Mouse (Mus musculus) heart, embryonic 13.5 days (tissue): ENCODE data around the gene Fgfr2. TPM values are rescaled to one million over a fixed set of nuclear protein-coding genes. Genes with fewer than 3 reads are reported as not detected.
"Not testable (repeated sequence)": the region's sequence is repeated elsewhere in the genome, so short reads cannot be mapped to it uniquely, and the experiment has no call there.

Experiments
- ATAC-seq: fragments of 200-750 bp; cut with Nextera tagmentation; 2 replicates; pipeline ENCODE4 v1.8.0; 2017; ENCODE audit warnings: moderate TSS enrichment; ENCODE audit not compliant: insufficient number of reproducible peaks, low FRiP score, low TSS enrichment; ENCODE audit errors: extremely low read depth
- H3K27ac ChIP-seq: fragments of 300-500 bp; sonication (generic); replicated peaks from 2 replicates; pipeline ENCODE4 v1.5.1; 2015; ENCODE audit warnings: moderate library complexity, mild to moderate bottlenecking, inconsistent platforms
- H3K27me3 ChIP-seq: fragments of 300-500 bp; sonication (generic); replicated peaks from 2 replicates; pipeline ENCODE4 v1.6.1; 2015; ENCODE audit warnings: mild to moderate bottlenecking, inconsistent platforms
- H3K36me3 ChIP-seq: fragments of 300-500 bp; sonication (generic); 2 replicates; pipeline ENCODE4 v1.6.1; 2015; ENCODE audit warnings: mild to moderate bottlenecking, inconsistent platforms
- H3K4me1 ChIP-seq: fragments of 300-500 bp; sonication (generic); 2 replicates; pipeline ENCODE4 v1.6.1; 2015; ENCODE audit warnings: inconsistent platforms
- H3K4me2 ChIP-seq: fragments of 300-500 bp; sonication (generic); 2 replicates; pipeline ENCODE4 v1.6.1; 2015; ENCODE audit warnings: inconsistent platforms, mild to moderate bottlenecking, moderate library complexity
- H3K4me3 ChIP-seq: fragments of 300-500 bp; sonication (generic); 2 replicates; pipeline ENCODE4 v1.5.1; 2015; ENCODE audit warnings: moderate library complexity, mild to moderate bottlenecking, inconsistent platforms
- H3K9ac ChIP-seq: fragments of 300-500 bp; sonication (generic); 2 replicates; pipeline ENCODE4 v1.6.1; 2015; ENCODE audit warnings: inconsistent platforms, mild to moderate bottlenecking, moderate library complexity
- H3K9me3 ChIP-seq: fragments of 300-500 bp; sonication (generic); 2 replicates; pipeline ENCODE4 v1.6.1; 2016; ENCODE audit warnings: inconsistent platforms
- WGBS: fragments of 180-500 bp; shearing (Covaris S2); methylation state at CpG from one replicate; pipeline ENCODE4 v1.1.7; 2015; ENCODE audit warnings: mixed read lengths; 5-methylcytosine and 5-hydroxymethylcytosine counted together
- polyA plus RNA-seq: library from polyadenylated mRNA; unstranded; fragments of >200 nt; fragmentation: Nextera tagmentation; extraction: Ambion mirVana; gene quantifications from 2 replicates; pipeline ENCODE4 v1.2.1, GENCODE M21; 2015

Fgfr2 gene
- polyA plus RNA-seq, 1 experiment from 2014 or later: 22.5 TPM

DNA sequence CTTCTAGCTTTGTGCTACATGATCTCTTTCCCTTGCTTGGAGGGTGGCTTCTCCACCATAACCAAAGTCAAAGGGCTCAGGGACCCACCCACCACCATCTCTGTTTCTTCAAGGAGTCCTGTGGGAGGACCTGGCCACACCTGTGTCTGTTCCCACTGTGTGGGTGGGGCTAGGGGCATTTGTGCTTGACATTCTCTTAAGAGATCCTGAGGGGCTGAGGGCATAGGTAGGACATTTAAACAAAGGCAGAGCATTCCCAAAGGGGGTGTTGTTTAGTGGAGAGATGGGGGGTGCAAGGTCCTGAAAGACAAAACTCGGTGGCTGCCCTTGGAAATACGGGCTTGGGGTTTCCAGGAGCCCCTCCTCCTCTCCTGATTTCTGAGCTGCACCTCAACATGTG is 2522.6 kb downstream of the Fgfr2 start:
- no peak overlapping the region for H3K4me2 ChIP-seq
- no peaks in the 10 kb centered on the region for H3K27me3 ChIP-seq
- no peak overlapping the region for H3K9ac ChIP-seq
- no peak overlapping the region for H3K4me3 ChIP-seq
- no peak for ATAC-seq
- WGBS: 69% methylated on average over 2 of the region's 2 CpGs
- H3K4me1 ChIP-seq: peaks cover 6% of the 10 kb centered on the region; the same call in 1 of the 2 replicates
- H3K36me3 ChIP-seq: no peaks in the 10 kb centered on the region
- H3K27ac ChIP-seq: no peak overlapping the region
- no peaks in the 10 kb centered on the region for H3K9me3 ChIP-seq

- no peak overlapping the region for H3K9ac ChIP-seq
- no peaks in the 10 kb centered on the region for H3K27me3 ChIP-seq
- no peaks in the 10 kb centered on the region for H3K36me3 ChIP-seq
- no peak overlapping the region for H3K4me3 ChIP-seq
- 68% methylated on average over 3 of the region's 3 CpGs for WGBS
- H3K9me3 ChIP-seq: no peaks in the 10 kb centered on the region
- no peak overlapping the region for H3K27ac ChIP-seq
- ATAC-seq: no peak
- H3K4me2 ChIP-seq: no peak overlapping the region
- peaks cover 6% of the 10 kb centered on the region; the same call in 1 of the 2 replicates for H3K4me1 ChIP-seq
These were observed 2523.1 kb downstream of the Fgfr2 start for GRCm38 (mm10) chr7:130600074-130600473.

- H3K4me2 ChIP-seq: no peak overlapping the region
- 46% methylated on average over 6 of the region's 6 CpGs for WGBS
- H3K9me3 ChIP-seq: no peaks in the 10 kb centered on the region
- H3K27me3 ChIP-seq: no peaks in the 10 kb centered on the region
- H3K36me3 ChIP-seq: no peaks in the 10 kb centered on the region
- peaks cover 6% of the 10 kb centered on the region; the same call in 1 of the 2 replicates for H3K4me1 ChIP-seq
- H3K9ac ChIP-seq: 0 out of 2 replicates have a peak overlapping the region, but pooled peaks have one; percentile 8
- H3K4me3 ChIP-seq: no peak overlapping the region
- no peak for ATAC-seq
- H3K27ac ChIP-seq: no peak overlapping the region
These were observed 2525.6 kb downstream of the Fgfr2 start for GRCm38 (mm10) chr7:130597546-130597945.

GRCm38 (mm10) chr7:130596079-130596855 is 2526.9 kb downstream of the Fgfr2 start:
- H3K27me3 ChIP-seq, H3K9ac ChIP-seq, H3K4me2 ChIP-seq, H3K27ac ChIP-seq, H3K36me3 ChIP-seq, H3K4me3 ChIP-seq, H3K9me3 ChIP-seq, H3K4me1 ChIP-seq, ATAC-seq: not testable (repeated sequence)
- WGBS: 42% methylated on average over 9 of the region's 19 CpGs

GRCm38 (mm10) chr7:130593375-130594239 is 2529.5 kb downstream of the Fgfr2 start:
- peaks cover 15% of the 10 kb centered on the region; the same call in 1 of the 2 replicates for H3K4me1 ChIP-seq
- not testable (repeated sequence) for H3K4me2 ChIP-seq, H3K9me3 ChIP-seq, H3K9ac ChIP-seq, H3K27ac ChIP-seq, H3K36me3 ChIP-seq, H3K27me3 ChIP-seq, H3K4me3 ChIP-seq
- ATAC-seq: 0 out of 2 replicates have a peak, but pooled peaks have one; percentile 29
- WGBS: 75% methylated on average over 9 of the region's 11 CpGs

DNA sequence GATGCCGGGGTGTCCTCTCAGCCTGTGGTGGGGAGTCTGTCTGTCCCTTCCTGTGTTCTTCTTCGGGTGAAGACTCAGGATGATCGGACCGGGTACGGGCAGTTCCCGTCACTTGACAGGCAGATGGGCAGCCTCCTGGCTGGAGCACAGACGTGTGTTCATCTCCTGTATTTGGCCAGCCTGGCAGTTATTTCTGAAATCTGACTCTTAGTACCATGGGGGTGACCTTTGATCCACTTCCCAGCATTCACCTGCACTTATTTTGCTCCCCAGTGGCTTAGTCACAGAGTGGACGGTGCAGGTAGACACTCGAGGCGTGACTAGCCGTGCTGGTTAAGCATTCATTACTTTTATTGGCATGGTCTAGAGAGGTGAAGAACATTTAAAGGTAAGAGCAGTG is 2530.2 kb downstream of the Fgfr2 start:
- WGBS: no CpG with 5 or more reads among the region's 11 CpGs
- H3K4me3 ChIP-seq, H3K27me3 ChIP-seq, H3K36me3 ChIP-seq, H3K4me2 ChIP-seq, H3K9ac ChIP-seq, H3K9me3 ChIP-seq, H3K27ac ChIP-seq: not testable (repeated sequence)
- 0 out of 2 replicates have a peak, but pooled peaks have one; percentile 4 for ATAC-seq
- peaks cover 15% of the 10 kb centered on the region; the same call in 1 of the 2 replicates for H3K4me1 ChIP-seq

DNA sequence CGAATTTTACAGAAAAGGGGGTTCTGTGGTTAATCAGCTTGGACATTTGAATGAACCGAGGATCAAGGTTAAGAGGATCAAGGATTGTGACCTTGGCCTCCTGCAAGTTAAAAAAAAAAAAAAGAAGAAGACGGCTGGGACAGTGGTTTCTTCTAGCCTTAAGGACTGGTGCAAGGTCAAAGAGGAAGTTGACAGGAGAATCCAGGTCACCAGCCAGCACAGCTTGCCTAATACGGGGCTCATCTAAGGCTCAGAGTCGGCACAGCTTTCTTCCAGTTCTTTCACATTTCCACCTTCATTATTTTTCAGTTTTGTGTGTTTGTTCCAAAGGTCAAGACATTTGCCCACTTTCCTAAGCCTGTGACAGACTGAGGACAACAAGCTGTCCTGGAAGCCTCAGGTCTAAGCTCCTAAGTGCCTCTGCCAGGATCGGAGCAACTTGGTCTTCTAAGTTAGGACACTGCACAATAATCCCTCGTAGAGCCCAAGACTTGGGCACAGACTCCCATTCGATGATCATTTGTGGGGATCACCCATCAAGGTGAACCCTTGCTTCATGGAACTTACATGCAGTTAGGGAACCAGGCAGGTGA is 2532.2 kb downstream of the Fgfr2 start:
- Histone ChIP-seq H3K36me3 (no peaks in the 10 kb centered on the region), H3K4me3 (no peak overlapping the region), H3K9me3 (no peaks in the 10 kb centered on the region), H3K4me1 (peaks cover 9% of the 10 kb centered on the region; the same call in 1 of the 2 replicates), H3K27ac (peak overlapping the region; percentile 36; the same call in 1 of the 2 replicates), H3K4me2 (no peak overlapping the region), H3K27me3 (no peaks in the 10 kb centered on the region), H3K9ac (no peak overlapping the region)
- 68% methylated on average over 8 of the region's 8 CpGs for WGBS
- no peak for ATAC-seq

GRCm38 (mm10) chr7:130590081-130590828 is 2532.9 kb downstream of the Fgfr2 start:
- 60% methylated on average over 13 of the region's 13 CpGs for WGBS
- peak overlapping the region; percentile 36; the same call in 1 of the 2 replicates for H3K27ac ChIP-seq

DNA sequence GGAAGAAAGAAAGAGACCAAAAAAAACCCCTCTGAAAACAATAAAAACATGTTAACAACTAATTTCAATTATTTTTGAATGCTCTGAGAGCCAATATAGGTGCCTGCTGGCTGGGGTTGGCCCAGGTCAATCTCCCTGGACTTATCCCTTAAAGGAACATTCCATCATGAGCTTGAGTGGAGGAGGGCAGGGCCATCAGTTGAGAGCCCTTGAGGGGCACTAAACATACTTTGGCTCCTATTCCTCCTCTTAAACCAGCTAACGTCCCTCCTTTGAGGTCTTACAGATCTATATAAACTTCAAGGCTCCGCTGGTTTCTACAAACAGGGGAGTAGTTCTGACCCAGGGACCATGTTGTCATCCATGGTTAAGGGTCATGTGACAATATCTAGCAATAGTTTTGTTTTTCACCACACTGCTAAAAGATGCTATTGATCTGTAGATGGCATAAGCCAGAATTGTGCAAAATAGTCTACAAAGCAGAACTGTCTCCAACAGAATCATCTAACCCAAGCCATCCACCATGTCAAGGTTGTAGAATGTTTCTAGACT is 2536.6 kb downstream of the Fgfr2 start:
- H3K4me1 ChIP-seq: peaks cover 9% of the 10 kb centered on the region; the same call in 1 of the 2 replicates
- no peak overlapping the region for H3K4me3 ChIP-seq
- H3K9ac ChIP-seq: no peak overlapping the region
- no peaks in the 10 kb centered on the region for H3K9me3 ChIP-seq
- no peak overlapping the region for H3K27ac ChIP-seq
- no peak overlapping the region for H3K4me2 ChIP-seq
- H3K27me3 ChIP-seq: no peaks in the 10 kb centered on the region
- H3K36me3 ChIP-seq: no peaks in the 10 kb centered on the region
- 67% methylated on average over 2 of the region's 2 CpGs for WGBS
- ATAC-seq: no peak

More at GRCm38 (mm10) chr7:130590081-130590828, 2532.9 kb downstream of the Fgfr2 start:
- Histone ChIP-seq H3K9ac (no peak overlapping the region), H3K4me1 (peaks cover 9% of the 10 kb centered on the region; the same call in 1 of the 2 replicates), H3K27me3 (no peaks in the 10 kb centered on the region), H3K9me3 (no peaks in the 10 kb centered on the region), H3K4me3 (no peak overlapping the region), H3K4me2 (no peak overlapping the region), H3K36me3 (no peaks in the 10 kb centered on the region)
- no peak for ATAC-seq

DNA sequence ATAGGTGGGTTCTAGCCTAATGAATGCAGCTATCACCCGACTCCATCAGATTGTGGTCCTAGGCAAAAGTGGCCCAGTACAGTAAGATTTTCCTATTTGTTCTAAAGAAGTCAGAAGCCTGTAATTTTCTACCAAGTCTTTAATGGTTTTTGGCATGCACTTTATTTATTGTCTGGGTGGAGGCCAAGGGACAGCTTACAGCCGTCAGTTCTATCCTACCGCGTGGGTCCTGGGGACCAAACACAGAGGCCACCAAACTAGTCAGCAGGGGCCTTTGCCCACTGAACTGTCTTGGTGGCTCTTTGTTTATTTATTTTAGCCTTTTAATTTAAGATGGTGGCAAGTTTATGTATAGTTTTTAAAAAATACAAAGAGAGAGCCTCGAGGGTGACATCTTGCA is 2544.5 kb downstream of the Fgfr2 start:
- 0 out of 2 replicates have a peak, but pooled peaks cover 5% of the 10 kb centered on the region for H3K9me3 ChIP-seq
- no peak overlapping the region for H3K4me3 ChIP-seq
- H3K27ac ChIP-seq: no peak overlapping the region
- ATAC-seq: no peak
- no peak overlapping the region for H3K9ac ChIP-seq
- no peaks in the 10 kb centered on the region for H3K36me3 ChIP-seq
- peaks cover 17% of the 10 kb centered on the region for H3K4me1 ChIP-seq
- no peak overlapping the region for H3K4me2 ChIP-seq
- H3K27me3 ChIP-seq: no peaks in the 10 kb centered on the region
- 83% methylated on average over 5 of the region's 5 CpGs for WGBS
